Mouse (Mus musculus): ENCODE measurements around the gene Unc93b1.
"Not testable (repeated sequence)": the region's sequence is repeated elsewhere in the genome, so short reads cannot be mapped to it uniquely, and the experiment has no call there.

Unc93b1 gene

DNA sequence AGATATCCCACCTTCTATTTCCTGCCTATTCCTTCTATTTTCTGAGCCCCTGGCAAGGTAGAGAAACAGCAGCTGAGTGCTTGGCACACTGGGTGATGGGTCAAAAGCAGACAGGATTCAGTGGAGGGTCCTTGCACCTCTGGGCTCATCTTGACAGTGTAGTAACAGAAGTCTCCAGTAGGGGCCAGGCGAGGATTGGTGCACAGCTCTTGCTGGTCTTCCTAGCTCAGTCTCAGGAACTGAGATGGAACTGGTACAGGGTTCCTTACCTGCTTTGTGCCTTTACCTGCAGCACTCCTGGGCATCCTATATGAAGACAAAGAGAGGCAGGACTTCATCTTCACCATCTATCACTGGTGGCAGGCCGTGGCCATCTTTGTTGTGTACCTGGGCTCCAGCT is 11.7 kb downstream of the Unc93b1 start:
- DNase-seq (ENCODE audit: low spot score in 2 of 2) = peak; percentile 49 to 70

DNA sequence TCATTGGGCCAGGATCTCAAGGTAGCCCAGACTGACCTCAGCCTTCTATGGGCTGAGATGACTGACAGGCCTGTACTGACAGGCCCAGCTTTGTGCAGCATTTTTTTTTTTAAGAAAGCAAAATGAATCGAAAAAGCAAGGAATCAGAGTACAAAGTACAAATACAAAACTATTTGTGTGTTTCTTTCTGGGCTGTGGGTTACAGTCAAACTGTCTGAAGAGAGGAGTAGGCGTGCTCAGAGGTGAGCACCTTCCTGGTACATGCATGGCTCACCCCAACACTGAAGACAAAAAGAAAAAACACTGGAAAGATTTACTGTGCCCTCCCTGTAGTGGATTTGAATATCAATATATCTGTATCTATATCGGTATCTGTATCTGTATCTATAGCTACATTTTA is 12.8 kb downstream of the Unc93b1 start:
- no peak for DNase-seq (ENCODE audit: low spot score in 2 of 2)

GRCm38 (mm10) chr19:3948546-3948945 is 13.6 kb downstream of the Unc93b1 start:
- DNase-seq (ENCODE audit: low spot score in 2 of 2) = no peak

DNA sequence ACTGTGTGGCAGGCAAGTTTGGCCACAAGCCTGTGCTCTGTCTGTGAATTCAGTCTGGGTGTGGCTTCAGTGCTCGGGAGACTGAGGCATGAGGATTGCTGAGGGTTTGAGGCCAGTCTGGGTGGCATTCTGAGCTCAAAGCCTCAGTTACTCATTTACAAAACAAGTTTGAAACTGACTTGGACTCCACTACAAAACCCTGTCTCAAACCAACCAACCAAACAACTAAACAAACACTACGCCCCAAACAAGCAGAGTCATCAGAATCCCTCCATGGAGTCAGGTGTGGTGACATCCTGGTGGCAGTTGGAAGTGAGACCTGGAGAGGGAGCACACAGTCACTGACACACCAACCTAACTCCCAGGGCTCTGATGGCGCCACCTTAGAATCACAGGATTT is 15.3 kb downstream of the Unc93b1 start:
- DNase-seq (ENCODE audit: low spot score in 2 of 2) = no peak

- no peak for DNase-seq (ENCODE audit: low spot score in 2 of 2)
Measured at GRCm38 (mm10) chr19:3951461-3951860, 16.5 kb downstream of the Unc93b1 start.

- no peak for DNase-seq (ENCODE audit: low spot score in 2 of 2)
Measured at GRCm38 (mm10) chr19:3952099-3952498, 17.1 kb downstream of the Unc93b1 start.

DNA sequence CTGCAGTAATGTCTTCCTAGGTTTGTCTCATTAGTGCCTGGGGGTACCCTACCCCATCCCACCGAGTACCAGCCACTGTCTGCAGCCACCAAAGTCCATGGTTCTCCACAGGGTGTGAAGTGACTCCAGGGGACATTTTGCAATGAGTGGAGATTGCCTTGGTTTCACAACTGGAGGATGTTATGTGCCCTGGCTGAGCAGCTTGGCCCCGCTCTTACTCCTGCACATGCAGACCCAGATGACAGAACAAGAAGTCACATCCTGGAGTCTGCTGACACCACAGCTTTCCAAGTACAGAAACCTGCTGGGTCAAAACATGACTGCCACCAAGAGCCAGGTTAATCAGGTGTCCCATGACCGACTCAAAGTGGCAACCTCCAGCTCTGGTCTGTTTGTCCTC is 20.0 kb downstream of the Unc93b1 start:
- DNase-seq (ENCODE audit: low spot score in 2 of 2) = no peak

DNA sequence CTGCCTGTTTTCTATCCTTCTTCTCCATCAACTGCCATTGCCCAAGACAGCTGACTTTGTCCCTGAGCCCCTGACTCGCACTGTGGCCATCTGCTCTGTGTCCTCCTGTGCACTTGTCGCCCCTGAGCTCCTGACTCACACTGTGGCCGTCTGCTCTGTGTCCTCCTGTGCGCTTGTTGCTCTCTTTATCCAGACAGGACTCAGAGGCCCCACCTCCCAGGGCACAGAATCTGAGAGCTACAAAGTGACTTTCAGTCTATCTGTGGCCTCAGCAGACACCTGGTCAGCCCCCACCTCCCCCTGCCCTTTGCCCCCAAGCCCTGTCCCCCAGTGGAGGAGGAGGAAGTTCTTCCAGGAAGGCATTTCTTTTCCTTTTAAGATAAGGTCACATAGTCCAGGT is 20.8 kb downstream of the Unc93b1 start:
- no peak for DNase-seq (ENCODE audit: low spot score in 2 of 2)

GRCm38 (mm10) chr19:3957296-3958036 is 22.5 kb downstream of the Unc93b1 start:
- not testable (repeated sequence) for DNase-seq (ENCODE audit: low spot score in 2 of 2)

GRCm38 (mm10) chr19:3958470-3958869 is 23.5 kb downstream of the Unc93b1 start, which contains the start of gene Aldh3b3:
Gene Aldh3b3, plus strand, starts transcription at chr19:3958645.
- no peak for DNase-seq (ENCODE audit: low spot score in 2 of 2)

DNA sequence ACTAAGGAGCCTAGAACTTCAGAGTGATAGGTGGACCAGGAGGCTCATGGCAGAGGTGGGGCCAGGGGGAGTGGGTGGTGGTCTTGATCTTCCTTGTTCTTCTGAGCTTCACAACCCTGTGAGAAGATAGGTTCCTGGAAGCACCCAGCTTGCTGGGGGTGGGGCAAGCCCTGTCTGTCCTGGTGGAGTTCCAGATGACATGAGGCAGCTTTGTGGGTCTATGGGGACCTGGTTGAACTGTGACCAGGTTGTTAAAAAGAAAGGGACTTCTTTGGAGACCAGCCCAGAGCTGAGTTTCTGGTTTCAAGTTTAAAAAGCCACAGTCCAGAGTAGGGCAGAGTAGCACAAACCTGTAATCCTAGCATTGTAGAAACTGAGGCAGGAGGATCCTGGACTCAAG is 24.0 kb downstream of the Unc93b1 start:
- no peak for DNase-seq (ENCODE audit: low spot score in 2 of 2)

DNA sequence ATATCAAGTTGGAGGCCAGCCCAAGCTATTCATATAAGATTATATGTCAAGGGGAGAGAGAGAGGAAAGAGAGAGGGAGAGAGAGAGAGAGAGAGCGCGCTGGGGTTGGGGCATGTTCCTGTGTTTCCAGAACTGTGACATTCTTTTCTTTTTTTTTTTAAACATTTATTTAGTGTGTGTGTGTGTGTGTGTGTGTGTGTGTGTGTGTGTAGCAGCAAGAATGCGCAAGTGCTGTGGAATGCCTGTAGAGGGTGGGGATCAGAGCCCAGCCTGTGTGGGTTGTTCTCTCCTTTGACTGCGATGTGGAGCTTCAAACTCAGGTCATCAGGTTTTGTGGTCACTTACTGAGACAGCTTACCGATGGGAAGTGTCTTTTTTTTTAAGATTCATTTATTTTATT is 25.2 kb downstream of the Unc93b1 start:
- no peak for DNase-seq (ENCODE audit: low spot score in 2 of 2)

DNA sequence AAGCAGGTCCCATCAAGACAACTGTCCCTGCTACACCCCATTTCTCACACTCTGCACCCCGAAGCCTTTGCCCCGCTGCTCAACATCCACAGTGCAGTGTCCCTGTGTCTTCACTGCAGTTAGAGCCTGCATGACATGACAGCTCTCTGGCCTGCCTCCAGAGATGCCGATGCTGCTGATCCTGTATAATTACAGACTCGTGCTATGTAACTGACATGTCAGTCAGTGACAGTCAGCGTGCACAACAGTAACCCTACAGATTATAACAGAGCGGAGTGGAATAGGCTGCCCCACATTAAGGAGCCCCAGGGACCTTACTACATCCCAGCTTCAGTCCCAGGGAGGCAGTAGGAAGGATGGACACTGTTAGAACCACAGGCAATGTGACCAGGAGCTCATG is 26.8 kb downstream of the Unc93b1 start:
- DNase-seq (ENCODE audit: low spot score in 2 of 2) = not testable (repeated sequence)

- no peak for DNase-seq (ENCODE audit: low spot score in 2 of 2)
Measured at GRCm38 (mm10) chr19:3962469-3962868, 27.5 kb downstream of the Unc93b1 start.

- no peak for DNase-seq (ENCODE audit: low spot score in 2 of 2)
Measured at GRCm38 (mm10) chr19:3964030-3964429, 29.0 kb downstream of the Unc93b1 start.

GRCm38 (mm10) chr19:3966330-3967075 is 31.5 kb downstream of the Unc93b1 start:
- no peak for DNase-seq (ENCODE audit: low spot score in 2 of 2)

DNA sequence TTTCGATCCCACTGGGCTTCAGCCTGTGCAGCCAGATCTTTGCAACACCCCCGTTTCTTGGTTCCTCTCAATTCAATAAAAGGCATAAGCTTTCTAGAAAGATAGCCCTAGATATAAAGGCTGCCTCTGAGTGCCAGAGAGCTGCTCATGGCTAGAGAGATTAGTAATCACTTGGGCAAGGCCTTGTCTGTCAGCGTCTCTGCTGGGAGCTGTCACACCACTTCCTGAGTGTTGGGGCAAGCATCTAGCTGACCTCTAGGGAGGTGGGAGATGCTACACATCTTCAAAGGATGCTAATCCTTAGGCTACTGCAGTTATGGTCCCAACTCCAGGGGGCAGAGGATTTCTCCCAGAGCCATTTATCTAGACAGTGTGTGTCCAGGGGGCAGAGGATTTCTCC is 32.3 kb downstream of the Unc93b1 start:
- DNase-seq (ENCODE audit: low spot score in 2 of 2) = no peak

DNA sequence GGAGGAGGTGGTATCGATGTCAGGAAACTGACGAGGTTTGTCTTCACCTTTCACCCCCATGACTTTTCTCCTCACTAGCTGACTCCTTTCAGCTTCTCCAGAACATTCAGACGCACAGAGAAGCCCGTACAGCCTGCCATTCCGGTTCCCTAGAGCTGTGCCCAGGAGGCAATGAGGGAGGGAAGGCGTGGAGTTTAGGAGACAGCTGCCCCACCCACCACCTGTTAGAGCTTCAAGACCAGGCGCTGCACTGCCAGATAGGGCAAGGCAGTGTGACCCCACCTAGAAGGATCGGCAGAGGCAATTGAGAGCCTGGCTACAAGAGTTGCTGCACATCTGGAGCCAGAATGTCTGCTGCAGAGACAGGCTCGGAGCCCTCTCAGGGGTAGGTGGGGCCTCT is 37.2 kb downstream of the Unc93b1 start, which contains the start of gene Aldh3b2:
Aldh3b2 (plus strand) TSS at position 100 of the 400 bp plus-strand sequence.
- no peak for DNase-seq (ENCODE audit: low spot score in 2 of 2)

- DNase-seq (ENCODE audit: low spot score in 2 of 2) = not testable (repeated sequence)
Measured at GRCm38 (mm10) chr19:3974608-3975007, 39.6 kb downstream of the Unc93b1 start.

- DNase-seq (ENCODE audit: low spot score in 2 of 2) = no peak
Measured at GRCm38 (mm10) chr19:3975866-3976265, 40.9 kb downstream of the Unc93b1 start.

DNA sequence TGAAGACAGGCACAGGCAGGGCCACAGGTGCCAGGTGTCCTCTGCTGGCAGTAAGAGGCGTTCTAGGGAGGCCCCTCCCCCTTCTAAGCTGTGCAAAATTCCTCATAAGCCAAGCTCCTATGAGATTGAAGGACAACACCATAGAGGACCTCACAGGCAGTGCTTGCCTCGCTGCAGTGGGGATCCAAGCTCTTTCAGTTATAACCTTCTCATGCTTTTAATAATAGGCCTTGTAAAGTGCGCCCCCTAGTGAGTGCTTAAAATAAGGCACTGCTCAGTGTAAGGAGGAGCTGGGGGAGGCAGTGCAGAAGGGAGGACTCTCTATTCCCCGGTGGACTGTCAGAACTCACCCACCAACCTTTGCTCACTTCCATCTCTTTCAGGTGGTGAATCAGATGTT is 45.3 kb downstream of the Unc93b1 start:
- peak; percentile 41 to 71 for DNase-seq (ENCODE audit: low spot score in 2 of 2)

DNA sequence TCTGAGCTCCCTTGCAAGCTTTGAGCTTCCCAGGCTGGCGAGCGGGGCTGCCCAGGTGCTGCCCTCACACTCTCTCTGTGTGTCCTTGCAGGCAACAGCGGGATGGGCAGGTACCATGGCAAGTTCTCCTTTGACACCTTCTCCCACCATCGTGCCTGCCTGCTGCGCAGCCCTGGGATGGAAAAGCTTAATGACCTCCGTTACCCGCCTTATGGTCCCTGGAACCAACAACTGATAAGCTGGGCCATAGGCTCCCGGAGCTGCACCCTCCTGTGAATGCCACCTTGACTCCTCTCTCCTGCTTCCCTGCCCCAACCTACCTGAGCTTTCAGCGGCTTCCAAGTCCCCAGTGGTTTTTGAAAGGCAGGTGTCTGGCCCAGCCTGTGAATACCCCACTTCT is 45.9 kb downstream of the Unc93b1 start:
- DNase-seq (ENCODE audit: low spot score in 2 of 2) = no peak
